Mouse (Mus musculus) CD4-positive, CD25-positive, alpha-beta regulatory T cell (primary cell): ENCODE results near the gene Krt7. TPM values are rescaled to one million over a fixed set of nuclear protein-coding genes. Genes with fewer than 3 reads are reported as not detected.

Experiments used
- polyA plus RNA-seq: library from polyadenylated mRNA; unstranded; fragments of 100-300 nt; shearing (Covaris generic); gene quantifications from one replicate; pipeline ENCODE4 v1.2.1, GENCODE M21; 2017

Gene Krt7
- polyA plus RNA-seq = 0.07 TPM

DNA sequence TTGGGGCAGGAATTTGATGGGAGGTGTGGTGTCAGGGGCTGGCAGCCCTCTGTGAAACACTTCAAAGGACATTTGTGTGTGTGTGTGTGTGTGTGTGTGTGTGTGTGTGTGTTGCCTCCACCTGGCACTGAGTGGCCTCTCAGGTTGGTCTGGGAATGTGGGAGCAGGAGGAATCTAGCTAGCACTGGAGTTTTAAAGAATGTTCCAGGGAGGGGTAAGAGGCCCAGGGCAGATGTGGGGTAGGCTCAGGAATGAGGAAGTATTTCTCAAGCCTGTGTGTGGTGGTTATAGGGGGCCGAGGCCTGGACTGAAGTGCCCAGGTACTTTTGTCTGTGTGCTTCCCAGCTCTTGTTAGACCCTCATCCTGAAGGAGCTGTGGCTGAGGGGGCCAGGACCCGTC, at the start of gene Krt7:
Gene Krt7, plus strand, starts transcription at position 269 of the 400 bp plus-strand sequence.

DNA sequence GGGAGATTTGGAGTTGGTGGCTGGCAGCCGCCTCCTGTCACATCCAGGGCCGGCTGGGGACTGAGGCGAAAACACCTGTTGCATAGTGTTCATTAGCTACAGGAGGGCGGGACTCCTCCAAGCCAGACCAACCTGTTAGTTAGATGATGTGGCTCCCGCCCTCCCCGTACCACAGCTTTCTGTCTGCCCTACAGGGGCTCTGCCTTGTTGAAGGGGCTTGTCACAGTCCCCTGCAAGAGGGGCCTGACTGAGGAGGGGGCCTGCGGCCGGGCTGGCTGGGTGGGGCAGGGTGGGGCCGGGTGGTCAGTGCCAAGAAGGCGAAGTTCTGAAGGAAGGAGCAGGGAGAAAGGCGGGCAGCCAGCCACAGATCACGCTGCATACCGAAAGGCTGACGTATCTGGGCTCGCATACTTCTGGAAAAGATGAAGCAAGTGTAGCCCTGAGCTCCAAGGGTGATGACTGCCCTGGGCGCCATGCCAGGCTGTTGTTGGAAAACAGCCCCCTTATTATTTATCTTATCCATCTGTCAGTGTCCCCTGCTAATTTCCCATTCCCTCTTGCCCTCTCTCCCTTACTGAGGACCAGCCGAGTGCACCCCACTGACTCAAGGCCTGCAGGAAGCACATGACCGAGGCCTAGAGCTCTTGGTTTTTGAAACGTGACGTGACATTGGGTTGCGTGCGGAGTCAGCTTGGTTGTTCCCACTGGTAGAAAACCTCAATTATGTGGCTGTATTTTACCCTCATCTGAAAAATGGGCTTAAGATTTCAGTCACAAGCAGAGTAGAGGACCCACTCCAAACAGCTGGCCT, 40.5 kb upstream of the Krt7 start, which contains the start of gene Krt80:
Gene Krt80, minus strand, starts transcription at position 62 of the 811 bp plus-strand sequence.

DNA sequence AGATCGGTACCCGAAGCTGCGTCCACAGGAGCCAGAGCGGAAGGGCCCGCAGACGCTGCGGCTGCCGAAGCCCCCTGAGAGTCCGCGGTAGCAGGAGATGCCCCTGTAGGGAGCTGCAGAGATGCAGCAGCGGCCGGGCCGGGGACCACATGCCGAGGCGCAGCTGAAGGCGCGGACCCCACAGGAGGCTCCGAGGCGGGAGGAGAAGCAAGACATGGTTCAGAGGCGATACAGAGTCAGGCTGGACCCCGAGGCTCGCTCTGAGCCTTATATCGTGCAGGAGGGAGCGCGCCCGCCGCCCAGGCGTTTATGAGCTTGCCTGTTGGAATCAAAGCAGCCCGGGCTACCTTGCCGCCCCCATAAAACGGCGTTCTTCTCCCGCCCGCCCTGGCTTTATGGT, 27.7 kb downstream of the Krt7 start, which contains the start of gene Krt87:
Gene Krt87, minus strand, starts transcription at position 250 of the 400 bp plus-strand sequence.

DNA sequence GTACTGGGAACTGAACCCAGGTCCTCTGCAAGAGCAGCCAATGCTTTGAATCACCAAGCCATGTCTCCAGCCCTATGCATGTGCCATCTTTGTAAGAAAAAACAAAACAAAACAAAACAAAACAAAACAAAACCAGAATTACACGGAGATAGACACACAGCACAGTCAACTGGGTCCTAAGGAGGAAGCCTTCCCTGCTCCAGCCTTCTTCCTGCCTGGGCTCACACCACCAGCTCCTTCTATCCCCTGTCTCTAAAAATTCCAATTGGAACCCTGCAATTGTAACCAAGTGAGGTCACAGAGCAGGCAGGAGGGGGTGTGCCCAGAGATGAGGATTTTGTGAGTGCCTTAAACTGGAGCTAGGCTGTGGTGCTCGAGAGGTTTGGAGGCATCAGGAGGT, 36.6 kb downstream of the Krt7 start, which contains the start of gene Krt88:
Gene Krt88, plus strand, starts transcription at position 301 of the 400 bp plus-strand sequence.

DNA sequence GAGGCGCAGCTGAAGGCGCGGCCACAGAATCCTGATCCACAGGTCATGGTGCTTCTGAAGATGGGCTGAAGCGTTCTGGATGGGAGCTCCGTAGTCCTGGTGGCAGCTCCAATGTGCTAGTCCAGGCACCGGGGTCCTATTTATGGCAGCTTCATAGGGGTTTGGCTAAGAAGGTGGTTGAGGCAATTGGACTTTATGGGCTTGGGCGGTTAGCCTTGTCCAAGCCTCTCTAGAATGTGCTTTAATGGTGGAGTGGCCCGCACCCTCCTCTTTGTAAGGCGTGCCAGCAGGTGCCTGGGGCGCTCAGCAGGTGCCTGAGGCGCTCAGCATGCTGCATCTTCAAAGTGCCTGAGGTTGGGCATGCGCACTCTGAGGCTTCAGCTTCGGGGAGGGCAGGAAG, 52.8 kb downstream of the Krt7 start, which contains the start of gene Krt81:
Gene Krt81, minus strand, starts transcription at position 101 of the 400 bp plus-strand sequence.

DNA sequence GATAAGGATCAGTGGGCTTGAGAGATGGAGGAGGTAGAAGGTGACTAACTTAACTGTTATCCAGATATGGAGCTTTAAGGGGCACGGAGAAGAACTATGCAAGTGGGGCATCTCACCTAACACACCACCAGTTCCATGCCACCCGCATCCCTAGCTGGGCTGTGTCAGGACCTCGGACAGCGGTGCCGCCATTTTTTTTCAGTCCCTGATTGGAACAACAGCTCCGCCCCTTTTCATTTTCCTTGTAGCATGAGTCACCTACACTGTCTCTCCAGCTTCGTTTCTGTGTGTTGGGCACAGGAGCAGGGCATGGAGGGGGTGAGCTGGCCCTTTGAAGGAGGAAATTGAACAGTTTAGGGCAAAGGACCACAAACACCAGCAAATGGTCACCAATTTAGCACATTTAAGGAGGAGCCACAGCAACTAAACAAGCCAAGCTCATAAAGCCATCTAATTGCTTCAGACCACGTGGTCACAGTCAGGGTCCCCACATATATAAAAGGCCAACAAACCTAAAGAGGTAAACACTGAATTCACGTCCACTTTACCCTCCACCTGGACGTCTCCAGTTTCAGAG, 62.2 kb downstream of the Krt7 start, which contains the start of gene Krt86:
Gene Krt86, plus strand, starts transcription at position 527 of the 577 bp plus-strand sequence.

Other genes with a start within 250 kb of the Krt7 start
- 2.4 TPM for gene Acvr1b, start 237.0 kb upstream of the Krt7 start, polyA plus RNA-seq
- gene Grasp, start 186.9 kb upstream of the Krt7 start, polyA plus RNA-seq = 8.4 TPM
- 116 TPM for gene Nr4a1, start 156.8 kb upstream of the Krt7 start, polyA plus RNA-seq
- 63.0 TPM for gene Atg101, start 126.8 kb upstream of the Krt7 start, polyA plus RNA-seq
- not detected for gene 6030408B16Rik, start 117.8 kb upstream of the Krt7 start, polyA plus RNA-seq
- gene Krt80, start 40.9 kb upstream of the Krt7 start, polyA plus RNA-seq = 0.06 TPM
- gene Krt87, start 27.8 kb downstream of the Krt7 start, polyA plus RNA-seq = 0.16 TPM
- gene Krt88, start 36.7 kb downstream of the Krt7 start, polyA plus RNA-seq = not detected
- not detected for gene Krt81, start 52.7 kb downstream of the Krt7 start, polyA plus RNA-seq
- not detected for gene Krt86, start 62.4 kb downstream of the Krt7 start, polyA plus RNA-seq
- gene Krt83, start 80.5 kb downstream of the Krt7 start, polyA plus RNA-seq = 2.7 TPM
- gene Gm49425, start 106.2 kb downstream of the Krt7 start, polyA plus RNA-seq = not detected
- gene Krt84, start 121.8 kb downstream of the Krt7 start, polyA plus RNA-seq = 0.14 TPM
- not detected for gene Krt82, start 139.6 kb downstream of the Krt7 start, polyA plus RNA-seq
- gene Krt90, start 151.9 kb downstream of the Krt7 start, polyA plus RNA-seq = not detected
- gene Krt75, start 162.9 kb downstream of the Krt7 start, polyA plus RNA-seq = 0.18 TPM
- not detected for gene Gm5414, start 217.1 kb downstream of the Krt7 start, polyA plus RNA-seq
- not detected for gene Gm5478, start 236.3 kb downstream of the Krt7 start, polyA plus RNA-seq